Mouse (Mus musculus) G1E (cell line): ENCODE measurements around the gene Fance. TPM values are rescaled to one million over a fixed set of nuclear protein-coding genes. Genes with fewer than 3 reads are reported as not detected.
A peak's percentile ranks its signal among the peaks of the same experiment; 100 is the strongest.

Source experiments
- ATAC-seq: 2 replicates; pipeline ENCODE4 v1.8.0; 2016; ENCODE audit warnings: mild to moderate bottlenecking; ENCODE audit not compliant: insufficient number of reproducible peaks, poor library complexity, low FRiP score, severe bottlenecking; ENCODE audit errors: extremely low read depth
- DNase-seq: peaks from one replicate; pipeline ENCODE4 v3.0.0; 2012; ENCODE audit warnings: low spot score
- H3K27me3 ChIP-seq: 2 replicates; pipeline ENCODE4 v1.6.1; 2012; ENCODE audit warnings: mild to moderate bottlenecking, low read length, inconsistent platforms; ENCODE audit not compliant: insufficient read depth
- H3K36me3 ChIP-seq: replicated peaks from 2 replicates; pipeline ENCODE3; 2012; ENCODE audit warnings: mild to moderate bottlenecking, inconsistent platforms
- H3K4me1 ChIP-seq: 2 replicates; pipeline ENCODE4 v1.6.1; 2012; ENCODE audit warnings: low read depth, low read length, inconsistent platforms, mixed read lengths; ENCODE audit not compliant: insufficient read depth
- H3K4me3 ChIP-seq: 2 replicates; pipeline ENCODE4 v1.5.1; 2012; ENCODE audit warnings: low read depth, mild to moderate bottlenecking, inconsistent platforms, low read length, moderate library complexity, mixed read lengths
- H3K9me3 ChIP-seq: replicated peaks from 2 replicates; pipeline ENCODE4 v1.6.1; 2012; ENCODE audit warnings: inconsistent platforms
- CTCF ChIP-seq: IDR thresholded peaks from 2 replicates; pipeline ENCODE4 v1.5.1; 2012; ENCODE audit warnings: low read depth, low read length, inconsistent platforms, mixed read lengths
- GATA1 ChIP-seq: IDR thresholded peaks from 2 replicates; pipeline ENCODE4 v1.6.1; 2012; ENCODE audit warnings: borderline replicate concordance, low read length, inconsistent platforms, mixed read lengths
- GATA2 ChIP-seq: IDR thresholded peaks from 2 replicates; pipeline ENCODE4 v1.6.1; 2012; ENCODE audit warnings: low read depth, low read length, inconsistent platforms, borderline replicate concordance
- POLR2AphosphoS5 ChIP-seq: IDR thresholded peaks from 2 replicates; pipeline ENCODE4 v1.6.1; 2012; ENCODE audit warnings: low read depth, low read length, inconsistent platforms; ENCODE audit not compliant: insufficient replicate concordance
- TAL1 ChIP-seq: conservative IDR thresholded peaks from 2 replicates; pipeline ENCODE4 v1.6.1; 2012; ENCODE audit warnings: low read depth, low read length, inconsistent platforms, mixed read lengths
- polyA plus RNA-seq: library from polyadenylated mRNA; stranded (reverse); fragments of >175 nt; gene quantifications from 2 replicates; pipeline ENCODE4 v1.2.3, GENCODE M21; 2012
- total RNA-seq, 2 experiments: library from RNA; stranded (forward) in 1 of 2; stranded (reverse) in 1 of 2; fragments of 200-1000 nt in 1 of 2; fragments of >200 nt in 1 of 2; fragmentation: Nextera tagmentation in 1 of 2; gene quantifications; 2 replicates each; pipeline ENCODE4 v1.2.3; 2014 to 2017

Gene Fance
- total and polyA plus RNA-seq, 3 experiments: 33.9 to 79.0 (median 50.1) TPM

GRCm38 (mm10) chr17:28290262-28290661 is 23.1 kb upstream of the Fance start:
- no peak for DNase-seq
- TF ChIP-seq GATA1 (no peak), CTCF (no peak), POLR2AphosphoS5 (no peak), TAL1 (no peak), GATA2 (no peak)
- H3K4me1 ChIP-seq: peaks cover 51% of the 10 kb centered on the region

DNA sequence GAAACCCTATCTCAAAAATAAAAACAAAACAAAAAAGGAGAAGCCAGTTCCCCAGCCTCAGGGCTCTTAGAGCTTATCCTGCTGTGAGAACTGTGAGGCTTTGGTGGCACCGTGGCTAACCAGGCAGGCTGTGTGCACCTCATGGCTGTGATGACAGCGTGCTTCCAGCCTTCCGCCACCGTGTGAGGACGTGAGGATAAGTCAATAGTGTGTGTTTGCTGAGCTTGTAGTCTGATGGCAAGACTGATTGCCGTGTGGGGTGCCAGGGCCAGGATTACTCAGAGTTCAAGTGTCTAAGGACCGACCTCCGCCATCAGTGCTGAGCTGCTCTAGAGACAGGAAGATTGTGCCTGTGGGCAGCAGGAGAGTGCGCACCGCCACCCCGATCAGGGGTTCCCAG is 22.6 kb upstream of the Fance start:
- no peak for DNase-seq
- H3K27me3 ChIP-seq: peaks cover 4% of the 10 kb centered on the region; the same call in 1 of the 2 replicates

More at GRCm38 (mm10) chr17:28290262-28290661, 23.1 kb upstream of the Fance start:
- Histone ChIP-seq H3K4me3 (no peak overlapping the region), H3K36me3 (peaks cover 70% of the 10 kb centered on the region), H3K9me3 (peaks cover 4% of the 10 kb centered on the region; the same call in 1 of the 2 replicates), H3K27me3 (peaks cover 5% of the 10 kb centered on the region; the same call in 1 of the 2 replicates)
- ATAC-seq: no peak

GRCm38 (mm10) chr17:28291346-28291745 is 22.0 kb upstream of the Fance start:
- ATAC-seq: no peak
- Histone ChIP-seq H3K4me1 (peaks cover 46% of the 10 kb centered on the region), H3K36me3 (peaks cover 71% of the 10 kb centered on the region), H3K9me3 (peaks cover 4% of the 10 kb centered on the region; the same call in 1 of the 2 replicates), H3K27me3 (no peaks in the 10 kb centered on the region), H3K4me3 (no peak overlapping the region)
- TF ChIP-seq POLR2AphosphoS5: no peak
- no peak for TF ChIP-seq GATA1
- TF ChIP-seq TAL1: no peak
- no peak for TF ChIP-seq GATA2
- no peak for TF ChIP-seq CTCF
- no peak for DNase-seq

More for the DNA sequence above, 22.6 kb upstream of the Fance start:
- peaks cover 4% of the 10 kb centered on the region; the same call in 1 of the 2 replicates for H3K9me3 ChIP-seq
- H3K4me3 ChIP-seq: peak overlapping the region; percentile 44; the same call in 1 of the 2 replicates
- H3K36me3 ChIP-seq: peaks cover 74% of the 10 kb centered on the region
- no peak for ATAC-seq
- TF ChIP-seq GATA1: no peak
- TF ChIP-seq POLR2AphosphoS5: no peak
- TF ChIP-seq TAL1: no peak
- no peak for TF ChIP-seq CTCF
- no peak for TF ChIP-seq GATA2
- H3K4me1 ChIP-seq: peaks cover 51% of the 10 kb centered on the region

GRCm38 (mm10) chr17:28293716-28294115 is 19.6 kb upstream of the Fance start:
- ATAC-seq: no peak

GRCm38 (mm10) chr17:28294449-28295333 is 18.6 kb upstream of the Fance start:
- H3K36me3 ChIP-seq: peaks cover 76% of the 10 kb centered on the region

More at GRCm38 (mm10) chr17:28293716-28294115, 19.6 kb upstream of the Fance start:
- H3K27me3 ChIP-seq: no peaks in the 10 kb centered on the region
- H3K4me3 ChIP-seq: no peak overlapping the region
- no peak for DNase-seq
- H3K4me1 ChIP-seq: peaks cover 28% of the 10 kb centered on the region
- peaks cover 4% of the 10 kb centered on the region; the same call in 1 of the 2 replicates for H3K9me3 ChIP-seq
- TF ChIP-seq GATA1 (no peak), TAL1 (no peak), GATA2 (no peak), POLR2AphosphoS5 (no peak), CTCF (no peak)
- peaks cover 68% of the 10 kb centered on the region for H3K36me3 ChIP-seq

DNA sequence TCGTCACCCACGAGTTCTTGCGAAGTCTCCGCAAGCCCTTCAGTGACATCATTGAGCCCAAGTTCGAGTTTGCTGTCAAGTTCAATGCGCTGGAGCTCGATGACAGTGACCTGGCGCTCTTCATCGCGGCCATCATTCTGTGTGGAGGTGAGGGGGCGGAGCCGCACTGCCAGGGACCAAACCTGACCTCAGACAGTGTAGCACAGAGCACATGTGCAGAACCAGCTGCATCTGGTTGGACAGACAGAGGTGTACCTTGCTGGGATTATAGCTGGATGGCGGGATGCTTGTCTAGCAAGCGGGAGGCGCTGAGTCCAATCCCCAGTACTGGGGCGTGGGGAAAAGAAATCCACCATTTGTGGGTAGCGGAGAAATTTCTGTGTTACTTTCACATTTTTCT is 14.4 kb upstream of the Fance start:
- no peak for ATAC-seq
- Histone ChIP-seq H3K27me3 (peaks cover 6% of the 10 kb centered on the region; the same call in 1 of the 2 replicates), H3K4me3 (no peak overlapping the region), H3K4me1 (peaks cover 22% of the 10 kb centered on the region), H3K36me3 (peaks cover 69% of the 10 kb centered on the region), H3K9me3 (no peaks in the 10 kb centered on the region)
- no peak for DNase-seq
- TF ChIP-seq GATA2 (no peak), TAL1 (no peak)

More at GRCm38 (mm10) chr17:28294449-28295333, 18.6 kb upstream of the Fance start:
- no peaks in the 10 kb centered on the region for H3K27me3 ChIP-seq
- TF ChIP-seq TAL1 (no peak), POLR2AphosphoS5 (no peak), GATA2 (no peak), CTCF (no peak), GATA1 (no peak)
- DNase-seq (no peak), ATAC-seq (no peak)
- H3K4me1 ChIP-seq: peaks cover 30% of the 10 kb centered on the region
- peaks cover 4% of the 10 kb centered on the region; the same call in 1 of the 2 replicates for H3K9me3 ChIP-seq
- H3K4me3 ChIP-seq: no peak overlapping the region
